Comparison of ENCODE assay signal across 8 mouse cellular contexts in genomic region chr11:70433569-70433943, GRCm38 (mm10). TPM values are rescaled to one million over a fixed set of nuclear protein-coding genes. Genes with fewer than 3 reads are reported as not detected.
DNase-seq lines count a peak whose midpoint lies in the region; ATAC-seq and TF ChIP-seq lines count a peak whose summit lies in the region.

No protein-coding gene starts in this region.

- no peak for ATAC-seq in embryonic facial prominence, embryonic 13.5 days (ENCODE audit: insufficient number of reproducible peaks, insufficient read depth, low FRiP score, low TSS enrichment, low read depth)
- ATAC-seq in neural tube, embryonic 12.5 days (ENCODE audit: low FRiP score, low read depth): no peak

- peaks cover 27% of the 10 kb centered on the region for H3K36me3 ChIP-seq in embryonic facial prominence, embryonic 13.5 days
- peaks cover 27% of the 10 kb centered on the region for H3K36me3 ChIP-seq in neural tube, embryonic 12.5 days

- H3K9me3 ChIP-seq in embryonic facial prominence, embryonic 13.5 days: no peaks in the 10 kb centered on the region
- no peaks in the 10 kb centered on the region for H3K9me3 ChIP-seq in neural tube, embryonic 12.5 days

- WGBS in embryonic facial prominence, embryonic 13.5 days: 67% methylated on average over 1 of the region's 1 CpGs
- 61% methylated on average over 1 of the region's 1 CpGs for WGBS in neural tube, embryonic 12.5 days

- H3K4me1 ChIP-seq in embryonic facial prominence, embryonic 13.5 days: peaks cover 21% of the 10 kb centered on the region
- H3K4me1 ChIP-seq in neural tube, embryonic 12.5 days: peaks cover 22% of the 10 kb centered on the region

- peak overlapping the region; percentile 99 for H3K4me3 ChIP-seq in left cerebral cortex, adult 2 months
- peak overlapping the region; percentile 75 for H3K4me3 ChIP-seq in embryonic facial prominence, embryonic 13.5 days
- H3K4me3 ChIP-seq in neural tube, embryonic 12.5 days: peak overlapping the region; percentile 2; the same call in 1 of the 2 replicates

- no peaks in the 10 kb centered on the region for H3K27me3 ChIP-seq in embryonic facial prominence, embryonic 13.5 days
- H3K27me3 ChIP-seq in neural tube, embryonic 12.5 days (replicated peaks): no peaks in the 10 kb centered on the region

- H3K27ac ChIP-seq in left cerebral cortex, adult 2 months: no peak overlapping the region
- H3K27ac ChIP-seq in embryonic facial prominence, embryonic 13.5 days: no peak overlapping the region
- no peak overlapping the region for H3K27ac ChIP-seq in neural tube, embryonic 12.5 days

- no peak for TF ChIP-seq CTCF in left cerebral cortex, adult 2 months (IDR thresholded peaks at IDR 0.05)

- intact Hi-C loops in left cerebral cortex, adult 2 months (cut with DNase I): loop anchor here (1.0 to 5.0 kb wide), 4 partner anchors 18 to 324 kb away; partner anchors contain the start of genes Med11, Pelp1 and Tm4sf5
- intact Hi-C loops in left cerebral cortex, postnatal 36 days (cut with DNase I): loop anchor here (5.0 to 10.0 kb wide), 2 partner anchors 74 to 321 kb away; partner anchors contain the start of gene Tm4sf5

- DNase-seq in left cerebral cortex, adult 2 months (ENCODE audit: extremely low spot score in 1 of 2, low spot score in 2 of 2): no peak
- no peak for DNase-seq in left cerebral cortex, postnatal 36 days (ENCODE audit: low spot score in 2 of 2)
- peak; percentile 65 for DNase-seq in induced T-regulatory cell, adult 2 months (ENCODE audit: low read depth)
- DNase-seq in ovary, postnatal 14 days (ENCODE audit: low spot score): no peak
- no peak for DNase-seq in urinary bladder, postnatal 4 days (ENCODE audit: low spot score in 2 of 2)
- no peak for DNase-seq in adrenal gland, adult (ENCODE audit: inconsistent age in 2 of 2, low spot score in 1 of 2)

- H3K9ac ChIP-seq in embryonic facial prominence, embryonic 13.5 days: peak overlapping the region; percentile 87
- peak overlapping the region; percentile 64; the same call in 1 of the 2 replicates for H3K9ac ChIP-seq in neural tube, embryonic 12.5 days

- peak overlapping the region; percentile 70 for H3K4me2 ChIP-seq in embryonic facial prominence, embryonic 13.5 days
- H3K4me2 ChIP-seq in neural tube, embryonic 12.5 days (replicated peaks): peak overlapping the region; percentile 74

RNA-seq across cellular contexts. Expression of gene Arrb2, which starts 1.1 kb away (rescaled TPM):
- total RNA-seq in left cerebral cortex, adult 2 months (2021): 10 to 100 TPM; 74.3 to 86.0 TPM
- 10 to 100 TPM; 55.5 to 76.0 TPM for total RNA-seq in left cerebral cortex, postnatal 36 days (2021)
- 18.1 and 19.4 TPM in 2 replicates for polyA plus RNA-seq in embryonic facial prominence, embryonic 13.5 days (2015; fragmentation: Nextera tagmentation; extraction: Ambion mirVana)
- polyA plus RNA-seq in neural tube, embryonic 12.5 days (2016; fragmentation: Nextera tagmentation; extraction: Ambion mirVana): 36.0 and 36.4 TPM in 2 replicates

RNA-seq across cellular contexts. Expression of gene Med11, which starts 18.2 kb away (rescaled TPM):
- 10 to 100 TPM; 13.2 to 14.8 TPM for total RNA-seq in left cerebral cortex, adult 2 months (2021)
- 10 to 100 TPM; 14.0 to 16.7 TPM for total RNA-seq in left cerebral cortex, postnatal 36 days (2021)
- 40.8 and 44.7 TPM in 2 replicates for polyA plus RNA-seq in embryonic facial prominence, embryonic 13.5 days (2015; fragmentation: Nextera tagmentation; extraction: Ambion mirVana)
- polyA plus RNA-seq in neural tube, embryonic 12.5 days (2016; fragmentation: Nextera tagmentation; extraction: Ambion mirVana): 35.8 and 38.8 TPM in 2 replicates

RNA-seq across cellular contexts. Expression of gene Pelp1, which starts 23.7 kb away (rescaled TPM):
- 10 to 100 TPM; 34.6 to 36.2 TPM for total RNA-seq in left cerebral cortex, adult 2 months (2021)
- 10 to 100 TPM; 35.5 to 37.0 TPM for total RNA-seq in left cerebral cortex, postnatal 36 days (2021)
- polyA plus RNA-seq in embryonic facial prominence, embryonic 13.5 days (2015; fragmentation: Nextera tagmentation; extraction: Ambion mirVana): 37.1 and 42.1 TPM in 2 replicates
- polyA plus RNA-seq in neural tube, embryonic 12.5 days (2016; fragmentation: Nextera tagmentation; extraction: Ambion mirVana): 37.6 and 38.2 TPM in 2 replicates

RNA-seq across cellular contexts. Expression of gene Zmynd15, which starts 25.7 kb away (rescaled TPM):
- total RNA-seq in left cerebral cortex, adult 2 months (2021): under 1 TPM; 0.36 to 0.44 TPM
- total RNA-seq in left cerebral cortex, postnatal 36 days (2021): under 1 TPM; 0.12 to 0.86 TPM
- polyA plus RNA-seq in embryonic facial prominence, embryonic 13.5 days (2015; fragmentation: Nextera tagmentation; extraction: Ambion mirVana): 0.59 and 0.78 TPM in 2 replicates
- polyA plus RNA-seq in neural tube, embryonic 12.5 days (2016; fragmentation: Nextera tagmentation; extraction: Ambion mirVana): 0.34 and 0.63 TPM in 2 replicates

RNA-seq across cellular contexts. Expression of gene Cxcl16, which starts 26.2 kb away (rescaled TPM):
- 1 to 10 TPM; 1.2 to 1.4 TPM for total RNA-seq in left cerebral cortex, adult 2 months (2021)
- total RNA-seq in left cerebral cortex, postnatal 36 days (2021): 1 to 10 TPM in 1 of 2 experiments, under 1 TPM in 1; 0.94 to 1.0 TPM
- polyA plus RNA-seq in embryonic facial prominence, embryonic 13.5 days (2015; fragmentation: Nextera tagmentation; extraction: Ambion mirVana): 2.4 and 2.6 TPM in 2 replicates
- polyA plus RNA-seq in neural tube, embryonic 12.5 days (2016; fragmentation: Nextera tagmentation; extraction: Ambion mirVana): 3.5 and 3.9 TPM in 2 replicates

Comparison
In these comparisons a context has a peak if more than half of its experiments do, and no peak if none do; other contexts are left out.
1. H3K4me3 ChIP-seq: peak in every context shown above with its lines; median percentile 99 in left cerebral cortex, adult 2 months; 75 in embryonic facial prominence, embryonic 13.5 days; 2 in neural tube, embryonic 12.5 days.